Mouse (Mus musculus): ENCODE data around the gene Atp1a4.

Gene Atp1a4

GRCm38 (mm10) chr1:172197851-172198250 lies 60.4 kb downstream of the Atp1a4 start:
- no peak for DNase-seq (ENCODE audit: low spot score in 2 of 2)

GRCm38 (mm10) chr1:172197146-172197545 lies 61.1 kb downstream of the Atp1a4 start:
- no peak for DNase-seq (ENCODE audit: low spot score in 2 of 2)

- no peak for DNase-seq (ENCODE audit: low spot score in 2 of 2)
Observed at GRCm38 (mm10) chr1:172194435-172194834, 63.8 kb downstream of the Atp1a4 start.

- no peak for DNase-seq (ENCODE audit: low spot score in 2 of 2)
Observed at GRCm38 (mm10) chr1:172192217-172192616, 66.0 kb downstream of the Atp1a4 start.

GRCm38 (mm10) chr1:172191578-172191977 lies 66.6 kb downstream of the Atp1a4 start:
- DNase-seq (ENCODE audit: low spot score in 2 of 2) = no peak

DNA sequence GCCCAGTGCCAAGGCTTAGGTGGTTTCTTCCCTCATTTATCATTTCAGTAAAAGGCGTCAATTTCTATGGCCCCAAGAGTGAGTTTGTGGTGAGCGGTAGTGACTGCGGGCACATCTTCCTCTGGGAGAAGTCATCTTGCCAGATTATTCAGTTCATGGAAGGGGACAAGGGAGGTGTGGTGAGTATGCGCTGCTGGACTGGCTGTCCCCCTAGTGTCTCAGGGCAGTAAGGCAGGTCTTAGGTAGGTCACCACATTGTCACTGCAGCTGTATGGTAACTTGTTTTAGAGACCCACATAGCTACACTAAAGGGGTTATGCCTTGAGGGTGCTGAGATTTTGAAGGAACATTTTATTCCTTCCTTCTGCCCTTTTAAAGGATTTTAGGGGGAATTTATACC lies 69.3 kb downstream of the Atp1a4 start:
- DNase-seq (ENCODE audit: low spot score in 2 of 2) = no peak

- no peak for DNase-seq (ENCODE audit: low spot score in 2 of 2)
Observed at GRCm38 (mm10) chr1:172186401-172187289, 71.6 kb downstream of the Atp1a4 start.

- DNase-seq (ENCODE audit: low spot score in 2 of 2) = no peak
Observed at GRCm38 (mm10) chr1:172183915-172184314, 74.3 kb downstream of the Atp1a4 start.

GRCm38 (mm10) chr1:172183056-172183455 lies 75.2 kb downstream of the Atp1a4 start:
- DNase-seq (ENCODE audit: low spot score in 2 of 2) = no peak

DNA sequence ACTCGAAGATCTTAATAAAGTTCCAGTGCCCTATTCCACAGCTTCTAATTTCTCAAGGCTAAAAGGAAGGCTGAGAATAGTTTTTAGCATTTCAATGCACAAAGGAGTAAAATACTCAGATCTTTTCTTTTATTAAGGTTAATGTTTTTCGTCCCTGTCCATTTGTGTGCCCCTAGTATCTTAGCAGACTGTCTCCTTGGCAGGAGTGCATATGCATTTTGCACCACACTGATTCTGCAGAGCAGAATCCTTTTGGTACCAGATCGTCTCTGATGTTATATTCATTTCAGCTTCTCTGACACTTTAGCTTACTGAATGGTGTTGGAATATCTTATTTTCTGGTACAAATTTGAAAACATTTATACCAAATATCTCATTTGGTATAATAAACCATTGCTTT lies 76.4 kb downstream of the Atp1a4 start:
- no peak for DNase-seq (ENCODE audit: low spot score in 2 of 2)

DNA sequence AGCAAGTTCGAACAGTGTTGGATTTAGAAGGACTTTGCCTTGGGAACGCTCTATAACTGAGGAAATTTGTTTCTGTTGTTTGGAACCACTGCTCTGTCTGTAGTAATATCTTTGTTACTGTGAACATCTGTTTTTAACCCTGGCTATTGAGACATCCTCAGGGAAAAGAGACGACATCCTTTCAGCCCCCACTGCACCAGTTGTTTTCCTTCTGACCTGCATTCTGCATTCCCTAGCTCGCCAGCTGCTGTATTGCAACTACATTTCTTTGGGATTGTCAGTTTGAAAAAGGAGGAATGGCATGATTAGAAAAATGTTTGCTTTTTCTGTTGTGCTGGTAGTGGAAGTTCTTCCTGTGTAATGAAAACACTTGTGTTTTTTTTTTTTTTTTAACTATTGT lies 77.3 kb downstream of the Atp1a4 start:
- DNase-seq (ENCODE audit: low spot score in 2 of 2) = no peak

- no peak for DNase-seq (ENCODE audit: low spot score in 2 of 2)
Observed at GRCm38 (mm10) chr1:172179102-172179501, 79.1 kb downstream of the Atp1a4 start.

DNA sequence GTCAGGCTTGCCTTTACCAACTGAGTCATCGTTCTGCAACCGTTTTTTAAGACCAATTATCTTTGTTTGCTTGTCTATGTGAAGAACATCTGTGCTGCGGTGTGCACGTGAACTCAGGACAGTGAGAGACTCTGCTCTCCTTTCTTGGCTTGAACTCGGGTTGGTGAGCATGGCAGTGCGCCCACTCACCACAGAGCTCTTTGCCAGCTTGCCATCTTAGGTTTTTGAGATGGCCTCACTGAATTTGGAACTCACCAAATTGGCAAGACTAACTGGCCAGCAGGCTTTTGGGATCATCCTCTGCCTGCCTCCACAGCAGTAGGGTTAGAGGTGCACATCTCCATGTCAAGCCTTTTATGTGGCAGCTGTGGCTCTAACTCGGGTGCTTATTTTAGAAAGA lies 80.4 kb downstream of the Atp1a4 start:
- DNase-seq (ENCODE audit: low spot score in 2 of 2) = no peak
